Mouse (Mus musculus) cerebellum, postnatal 25 days (tissue): ENCODE measurements around the gene Nus1.

ENCODE experiments used
- DNase-seq, 2 experiments: peaks; one replicate each; pipeline ENCODE4 v3.0.0; 2021; ENCODE audit warnings: mixed read lengths in 2 of 2

Gene Nus1

GRCm38 (mm10) chr10:52417299-52417997 is at the start of gene Nus1:
Nus1 (plus strand) TSS chr10:52417547.
- peak; percentile 99 for DNase-seq

- peak; percentile 42 to 52 for DNase-seq
Observed at GRCm38 (mm10) chr10:52368376-52368775, 49.0 kb upstream of the Nus1 start.

GRCm38 (mm10) chr10:52373834-52374233 is 43.5 kb upstream of the Nus1 start:
- no peak for DNase-seq

GRCm38 (mm10) chr10:52374651-52375050 is 42.7 kb upstream of the Nus1 start:
- DNase-seq, result no peak

GRCm38 (mm10) chr10:52376422-52376821 is 40.9 kb upstream of the Nus1 start:
- DNase-seq, result no peak

GRCm38 (mm10) chr10:52377813-52378212 is 39.5 kb upstream of the Nus1 start:
- DNase-seq, result no peak

GRCm38 (mm10) chr10:52381321-52381801 is 36.0 kb upstream of the Nus1 start:
- peak in 1 of 2 experiments; percentile 55 for DNase-seq

- DNase-seq, result peak; percentile 98 to 99
Observed at GRCm38 (mm10) chr10:52381845-52382591, 35.3 kb upstream of the Nus1 start, which contains the start of gene Gopc. Gopc (minus strand) TSS chr10:52382124.

GRCm38 (mm10) chr10:52383022-52383421 is 34.3 kb upstream of the Nus1 start:
- no peak for DNase-seq

GRCm38 (mm10) chr10:52383522-52383921 is 33.8 kb upstream of the Nus1 start:
- DNase-seq, result no peak

GRCm38 (mm10) chr10:52384823-52385610 is 32.3 kb upstream of the Nus1 start:
- peak; percentile 62 to 75 for DNase-seq

- no peak for DNase-seq
Observed at GRCm38 (mm10) chr10:52387192-52387591, 30.2 kb upstream of the Nus1 start.

GRCm38 (mm10) chr10:52388922-52389430 is 28.4 kb upstream of the Nus1 start, which contains the start of gene Nepn:
Nepn (plus strand) TSS chr10:52388972.
- no peak for DNase-seq

GRCm38 (mm10) chr10:52389438-52389837 is 27.9 kb upstream of the Nus1 start:
- no peak for DNase-seq

GRCm38 (mm10) chr10:52391208-52391607 is 26.1 kb upstream of the Nus1 start:
- DNase-seq, result no peak

GRCm38 (mm10) chr10:52396647-52397046 is 20.7 kb upstream of the Nus1 start:
- no peak for DNase-seq

GRCm38 (mm10) chr10:52398715-52399114 is 18.6 kb upstream of the Nus1 start:
- no peak for DNase-seq

- no peak for DNase-seq
Observed at GRCm38 (mm10) chr10:52399722-52400121, 17.6 kb upstream of the Nus1 start.

GRCm38 (mm10) chr10:52405160-52405559 is 12.2 kb upstream of the Nus1 start:
- no peak for DNase-seq

- DNase-seq, result no peak
Observed at GRCm38 (mm10) chr10:52407526-52407925, 9.8 kb upstream of the Nus1 start.

GRCm38 (mm10) chr10:52415020-52415419 is 2.3 kb upstream of the Nus1 start:
- no peak for DNase-seq

- DNase-seq, result no peak
Observed at GRCm38 (mm10) chr10:52416458-52416857, 889 bp upstream of the Nus1 start.
